Mouse (Mus musculus) urinary bladder, adult 18-20 months (tissue): ENCODE results near the gene Tmem200a.
"Not testable (repeated sequence)": the region's sequence is repeated elsewhere in the genome, so short reads cannot be mapped to it uniquely, and the experiment has no call there.

Source experiments
- DNase-seq, 2 experiments: peaks; one replicate each; pipeline ENCODE4 v3.0.0; 2022; ENCODE audit warnings: low spot score in 2 of 2, mixed read lengths in 2 of 2

The Tmem200a gene

DNA sequence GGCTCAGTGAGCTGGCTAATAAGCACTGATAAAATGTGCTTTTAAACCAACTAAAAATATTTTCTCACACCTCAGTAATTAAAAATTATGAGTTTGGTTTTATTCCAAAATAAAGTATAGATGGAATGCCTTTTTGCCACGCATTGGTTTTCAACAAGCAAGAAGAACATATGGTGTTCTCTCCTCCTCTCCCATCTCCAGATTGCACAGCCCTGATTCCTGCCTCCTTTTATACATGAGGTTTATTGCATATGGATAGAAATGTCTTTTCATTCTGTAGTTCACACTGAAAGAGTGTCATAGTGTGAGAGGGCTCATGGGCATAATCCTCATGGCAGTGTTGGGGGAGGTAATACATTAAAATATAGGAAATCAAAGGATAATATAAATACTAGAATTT is 96.2 kb downstream of the Tmem200a start:
- no peak for DNase-seq

DNA sequence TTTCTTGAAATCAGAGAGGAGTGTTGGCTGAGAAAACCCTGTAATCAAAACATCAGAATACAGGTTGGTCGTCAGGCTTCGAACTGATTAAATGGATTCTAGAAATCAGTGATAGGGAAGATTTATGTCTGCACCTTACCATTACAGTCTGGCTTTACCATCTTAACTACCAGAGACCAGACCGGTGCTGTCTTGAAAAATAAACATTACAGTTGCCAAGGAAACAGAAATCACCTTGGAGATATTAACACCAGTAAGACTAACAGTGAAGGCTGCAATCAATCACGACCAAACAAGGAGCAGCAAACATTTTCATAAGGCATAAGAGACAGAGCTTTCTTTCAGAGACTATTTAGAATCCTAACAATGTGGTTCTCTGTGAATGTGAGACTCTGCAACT is 116.0 kb downstream of the Tmem200a start:
- no peak for DNase-seq

DNA sequence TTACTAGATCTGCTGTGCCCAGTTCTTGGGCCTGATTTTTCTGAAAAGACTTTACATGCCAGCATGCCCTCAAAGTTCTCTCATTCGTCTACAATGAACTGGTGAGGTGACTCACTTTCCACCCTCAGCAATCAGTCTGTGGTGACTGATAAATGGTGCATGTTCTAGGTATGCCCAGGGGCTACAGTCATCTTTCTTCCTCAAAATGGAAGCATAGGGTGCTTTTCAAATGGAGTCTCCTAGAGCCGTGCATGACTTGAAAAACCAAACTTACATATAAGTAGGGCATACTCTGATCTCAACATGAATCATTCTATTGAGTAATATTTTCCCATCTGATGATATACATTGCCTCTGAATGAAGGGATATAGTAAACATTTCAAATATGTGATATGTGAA is 117.8 kb downstream of the Tmem200a start:
- DNase-seq: no peak

DNA sequence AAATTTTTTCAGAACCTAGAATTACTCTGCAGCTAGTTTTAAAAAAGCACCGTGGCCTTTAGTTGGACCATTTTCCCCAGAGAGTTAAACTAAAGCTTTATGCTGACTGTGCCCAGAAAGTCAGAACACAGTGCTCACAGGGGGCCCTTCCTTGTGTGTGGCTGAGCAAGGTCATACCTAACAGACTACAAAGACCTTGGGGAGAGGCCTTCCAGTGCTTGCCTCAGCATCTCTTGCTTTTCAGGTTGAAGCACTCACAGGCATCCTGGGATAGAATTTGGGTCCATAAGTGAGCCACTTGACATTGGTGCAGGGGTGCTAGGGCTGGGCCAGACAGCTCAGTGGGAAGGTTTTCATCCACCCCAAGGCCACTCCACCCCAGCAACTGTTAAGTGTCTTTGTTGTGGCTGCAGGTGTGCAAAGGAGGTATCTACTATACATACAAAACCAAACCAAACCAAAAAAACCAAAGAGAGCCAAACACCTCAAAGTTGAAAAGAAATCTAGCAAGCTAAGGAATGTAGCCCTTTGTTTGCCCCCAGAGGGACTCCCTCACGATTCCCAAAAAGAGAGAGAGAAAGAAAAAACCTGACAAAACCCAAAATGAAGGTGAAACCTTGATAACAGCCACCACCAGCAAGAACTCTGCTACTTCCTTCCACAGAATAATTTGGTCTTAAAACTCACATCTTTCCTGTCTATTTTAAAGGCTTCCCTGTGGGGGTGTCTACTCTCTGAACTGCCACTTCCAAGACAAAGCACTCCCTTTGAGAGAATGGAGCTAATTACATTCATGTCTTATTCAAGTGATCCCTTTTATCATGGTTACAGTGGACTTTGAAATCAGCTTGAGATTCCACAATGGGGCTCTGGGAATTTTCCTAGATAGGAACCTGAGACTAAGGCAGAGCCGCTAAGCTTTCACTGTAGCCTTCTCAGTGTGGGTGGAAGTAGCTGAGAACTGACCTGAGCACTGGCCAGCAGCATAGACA is 119.8 kb downstream of the Tmem200a start:
- no peak for DNase-seq

DNA sequence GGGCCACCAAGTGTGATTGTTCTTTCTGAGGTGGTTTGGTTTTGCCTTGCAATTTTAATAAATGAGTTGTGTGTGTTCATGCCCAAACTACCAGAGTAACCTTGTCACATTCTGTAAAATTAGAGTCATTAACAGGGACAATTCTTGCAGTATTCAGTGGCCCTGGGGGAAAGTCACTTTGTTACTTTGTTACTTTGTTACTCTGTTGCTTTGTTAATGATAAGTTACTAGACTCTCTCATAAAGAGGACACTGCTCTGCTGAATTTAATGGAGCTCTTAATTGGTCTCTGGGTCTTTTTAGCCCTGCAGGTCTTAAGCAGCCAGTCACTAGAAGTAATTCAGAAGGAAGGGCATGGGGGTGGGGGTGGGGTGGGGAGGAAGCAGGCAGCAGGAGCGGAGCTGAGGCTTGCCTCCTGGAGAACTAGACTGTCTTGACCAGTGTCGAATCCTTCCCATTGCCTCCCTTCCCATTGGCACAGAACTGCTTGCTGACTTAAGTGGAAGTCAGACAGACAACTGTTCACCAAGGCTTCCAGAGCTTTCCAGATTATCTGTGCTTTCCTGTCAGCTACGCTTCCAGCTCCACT is 124.1 kb downstream of the Tmem200a start:
- DNase-seq: no peak

DNA sequence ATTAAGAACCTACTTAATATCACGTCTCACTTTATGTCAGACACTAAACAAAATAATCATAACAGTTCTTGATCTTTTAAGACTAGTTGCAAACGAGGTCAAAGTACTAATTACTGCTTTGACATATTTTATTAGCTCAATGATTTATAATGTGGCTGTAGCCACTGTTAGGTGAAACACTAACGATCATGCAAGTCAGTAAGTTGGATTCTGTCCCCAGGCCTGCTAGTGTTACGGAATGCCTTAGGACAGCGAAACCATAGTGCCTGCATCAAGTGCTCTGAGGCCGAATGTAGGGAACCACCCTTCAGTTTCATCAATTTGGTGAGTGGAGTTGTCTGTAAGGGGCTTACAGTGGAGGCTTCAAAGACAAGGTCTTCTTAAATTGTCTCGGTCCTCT is 126.0 kb downstream of the Tmem200a start:
- no peak for DNase-seq

DNA sequence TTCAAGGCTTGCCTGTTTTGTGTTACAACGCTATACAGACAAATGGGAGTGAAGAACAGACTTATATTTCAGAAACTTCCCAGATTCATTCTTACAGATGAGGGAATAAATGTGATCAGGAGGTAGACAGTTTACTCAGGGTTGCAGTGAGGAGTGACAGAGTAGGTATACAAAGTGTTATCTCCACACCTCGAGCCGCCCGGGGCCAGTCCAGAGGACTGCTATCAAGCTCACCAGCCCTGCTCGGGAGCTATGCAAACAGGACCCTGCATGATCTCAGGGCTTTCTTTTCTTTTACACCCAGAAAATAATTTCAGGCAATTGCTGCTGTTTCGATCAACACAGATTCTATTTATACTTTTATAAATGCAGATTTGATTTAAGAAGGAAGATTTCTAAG is 126.7 kb downstream of the Tmem200a start:
- DNase-seq: no peak

DNA sequence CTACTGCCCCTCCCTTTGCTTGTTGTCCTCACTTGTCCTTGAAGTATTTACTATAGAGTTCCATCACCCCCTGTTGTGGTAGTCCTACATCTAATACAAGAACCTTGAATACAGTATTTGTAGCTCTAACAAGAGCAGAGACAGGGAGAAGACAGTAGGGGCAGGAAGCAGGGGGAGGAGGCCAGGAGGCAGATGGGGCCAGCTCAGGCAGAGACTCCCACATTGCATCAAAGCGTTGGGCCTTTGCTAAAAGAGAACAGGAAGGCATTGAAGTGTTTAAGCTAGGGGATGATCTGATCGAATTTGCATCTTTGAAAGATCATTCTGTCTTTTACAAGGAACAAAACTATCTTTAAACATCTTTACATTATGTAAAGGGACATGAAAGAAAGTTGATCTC is 133.0 kb downstream of the Tmem200a start:
- no peak for DNase-seq

DNA sequence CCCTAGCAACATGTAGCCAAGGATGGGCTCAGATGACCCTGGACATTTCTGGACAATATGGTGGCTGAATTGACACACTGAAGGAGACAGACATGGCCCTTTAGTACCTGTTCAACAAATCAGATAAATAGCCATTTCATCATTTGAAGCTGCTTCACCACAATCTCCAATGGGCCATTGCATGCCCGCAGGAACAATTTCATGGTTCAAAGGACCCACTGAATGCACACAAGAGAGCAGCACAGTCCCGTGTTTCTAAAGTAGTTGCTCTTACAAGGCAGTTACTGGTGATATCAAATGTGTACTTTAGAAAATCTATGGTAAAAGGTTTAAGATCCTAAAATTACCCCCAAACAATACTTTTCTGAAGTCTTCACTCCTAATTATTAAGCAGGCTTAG is 134.2 kb downstream of the Tmem200a start:
- DNase-seq: no peak

DNA sequence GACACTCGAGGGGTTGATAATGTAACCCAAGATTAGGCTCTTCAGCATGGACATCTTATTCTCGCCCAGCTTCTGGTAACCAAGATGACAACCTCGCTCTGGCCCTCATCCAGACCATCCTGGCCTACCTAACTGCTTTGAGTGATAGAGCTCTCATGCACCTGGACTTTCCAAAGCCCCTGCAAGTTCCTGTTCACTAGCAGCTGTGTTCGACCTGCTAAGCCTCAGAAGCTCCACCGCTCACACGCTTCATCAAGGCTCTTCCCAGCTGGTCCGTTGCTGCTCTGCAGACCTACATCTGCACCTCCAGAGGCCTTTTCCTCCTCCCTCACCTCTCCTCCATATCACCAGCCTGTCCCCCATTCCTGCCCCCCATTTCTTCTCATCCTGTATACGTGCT is 147.1 kb downstream of the Tmem200a start:
- no peak for DNase-seq

DNA sequence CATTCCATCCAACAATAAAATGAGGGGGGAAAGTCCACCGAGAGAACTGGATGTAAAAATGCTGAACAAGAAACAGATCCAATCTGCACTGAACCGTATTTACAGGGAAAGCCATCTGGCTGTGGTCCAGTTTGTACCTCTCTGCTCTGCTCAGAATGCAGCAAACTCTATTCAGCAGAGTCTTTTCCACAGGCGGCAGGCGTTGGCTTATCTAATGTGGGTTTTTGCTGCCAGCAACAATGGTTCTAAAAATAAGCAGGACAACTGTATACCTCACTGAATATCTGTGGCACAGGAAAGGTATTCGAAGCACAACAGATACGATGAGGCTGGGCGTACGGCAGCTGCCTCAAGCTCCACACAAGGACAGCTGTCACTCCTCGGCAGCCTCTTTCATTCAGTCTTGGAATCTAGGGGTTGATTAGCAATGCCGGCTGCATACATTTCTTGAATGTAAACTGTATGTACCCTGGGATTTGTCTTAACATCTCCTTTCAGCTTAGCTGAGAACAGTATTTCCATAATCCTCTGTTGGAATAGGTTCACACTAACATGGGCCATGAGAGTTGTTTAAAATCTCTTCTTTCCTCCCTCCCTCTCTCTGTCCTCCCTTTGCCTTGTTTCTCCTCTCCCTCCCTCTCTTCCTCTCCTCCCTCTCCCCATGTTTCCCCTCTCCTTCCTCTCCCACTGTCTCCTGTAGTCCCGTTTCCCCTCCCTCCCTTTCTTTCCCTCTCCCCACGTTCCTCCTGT is 149.3 kb downstream of the Tmem200a start:
- DNase-seq: no peak

DNA sequence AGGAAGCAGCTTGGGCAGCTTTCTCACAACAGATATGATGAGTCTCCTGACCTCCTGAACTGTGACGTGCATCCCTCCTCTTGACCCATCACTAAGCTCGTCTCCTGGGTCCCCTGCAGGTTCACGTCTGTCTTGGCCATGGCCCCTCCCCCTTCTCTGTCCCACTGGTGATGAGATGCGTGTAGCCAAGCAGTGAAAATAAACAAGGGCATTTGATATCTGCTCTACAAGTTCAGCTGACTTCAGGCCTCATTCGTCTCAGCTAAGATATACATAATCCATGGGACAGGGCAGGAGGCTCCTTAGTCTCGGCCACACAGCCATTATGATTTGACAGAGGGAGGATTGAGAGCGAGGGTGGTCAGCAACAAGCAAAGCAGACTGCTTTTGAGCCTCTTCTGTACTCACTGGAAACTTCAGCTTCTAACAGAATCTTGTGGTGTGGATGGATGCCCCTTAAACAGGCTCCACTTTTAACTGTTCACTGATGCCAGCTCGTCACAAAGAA is 149.9 kb downstream of the Tmem200a start:
- no peak for DNase-seq

DNA sequence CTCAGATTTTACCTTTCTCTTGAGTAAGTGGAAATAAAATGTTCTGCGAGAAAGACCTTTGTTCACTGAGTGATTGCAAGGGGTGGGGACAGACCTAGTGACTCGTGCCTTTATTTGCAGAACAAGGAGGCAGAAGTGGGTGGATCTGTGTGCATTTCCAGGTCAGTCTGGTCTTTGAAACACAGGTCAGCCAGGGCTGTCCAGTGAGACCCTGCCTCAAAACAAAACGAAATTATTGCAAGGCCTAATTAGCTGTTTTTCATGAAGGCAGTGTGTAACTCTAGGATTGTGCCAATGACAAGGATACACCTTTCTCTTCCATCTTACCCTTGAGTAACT is 150.4 kb downstream of the Tmem200a start:
- no peak for DNase-seq

DNA sequence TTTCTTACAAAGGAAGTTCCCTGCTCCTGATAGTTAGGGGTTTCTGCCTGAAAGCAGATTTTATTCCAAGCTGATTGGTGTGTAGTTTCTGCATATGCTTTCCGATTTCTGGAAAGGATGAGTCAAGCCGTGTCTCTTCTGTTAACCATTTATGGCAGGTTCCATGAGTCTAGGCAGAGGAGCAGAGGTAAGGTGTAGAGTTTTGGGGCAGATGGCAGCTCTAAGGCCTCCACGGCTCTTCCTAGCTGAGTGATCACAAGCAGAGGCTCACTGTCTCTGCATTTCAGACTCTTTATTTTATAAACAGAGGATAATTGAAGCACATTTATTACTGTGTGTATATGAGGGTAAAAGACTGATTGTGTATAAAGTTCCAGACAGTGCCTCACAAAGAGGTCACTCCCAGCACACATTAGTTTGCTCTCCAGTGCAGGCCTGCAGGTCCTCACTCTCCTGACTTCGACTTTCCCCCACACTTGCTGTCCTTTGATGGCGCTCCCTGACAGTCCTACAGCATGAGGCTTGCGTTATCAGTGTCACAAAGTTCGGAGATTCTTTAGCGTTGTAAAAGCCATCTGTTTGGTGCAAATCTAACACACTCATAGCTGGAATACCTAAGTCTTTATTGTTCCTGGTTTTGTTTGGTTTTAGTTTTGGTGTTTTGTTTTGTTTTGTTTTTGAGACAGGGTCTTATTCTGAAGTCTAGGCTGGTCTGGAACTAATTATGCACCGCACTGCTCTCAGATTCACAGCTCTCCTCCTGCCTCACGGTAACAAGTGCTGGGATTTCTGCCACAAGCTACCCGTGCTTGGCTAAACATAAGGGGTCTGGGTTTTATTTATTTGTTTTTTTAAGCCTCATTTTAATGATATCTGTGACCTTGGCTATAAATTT is 151.1 kb downstream of the Tmem200a start:
- DNase-seq: no peak

DNA sequence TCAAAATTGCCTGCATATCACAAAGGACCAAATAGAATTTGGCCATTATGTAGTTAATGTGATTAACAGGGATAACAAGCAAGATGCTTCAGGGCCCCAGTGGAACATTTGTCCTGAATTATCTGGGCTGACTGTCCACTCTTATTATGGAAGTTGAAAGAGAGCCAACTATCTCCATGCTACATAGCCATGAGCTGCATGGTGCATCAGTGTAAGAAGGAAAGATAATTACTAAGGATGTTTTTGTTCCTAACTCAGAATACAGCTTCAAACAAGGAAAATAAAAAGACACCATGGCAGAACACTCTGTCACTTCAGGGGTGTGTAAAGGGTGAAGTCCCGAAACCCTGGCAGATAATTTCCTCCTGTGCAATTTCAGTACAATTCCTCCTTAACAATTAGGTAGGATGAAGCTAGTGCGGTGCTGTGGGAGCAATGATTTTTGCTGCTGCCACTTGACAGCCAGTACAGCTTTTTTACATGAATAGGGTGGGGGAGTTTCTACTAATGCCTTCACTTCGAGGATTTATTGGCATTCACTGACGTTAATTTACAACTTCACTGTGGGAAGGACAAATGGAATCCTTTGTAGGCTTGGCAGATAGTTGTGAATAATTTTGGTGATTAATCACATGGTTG is 158.1 kb downstream of the Tmem200a start:
- DNase-seq: no peak

DNA sequence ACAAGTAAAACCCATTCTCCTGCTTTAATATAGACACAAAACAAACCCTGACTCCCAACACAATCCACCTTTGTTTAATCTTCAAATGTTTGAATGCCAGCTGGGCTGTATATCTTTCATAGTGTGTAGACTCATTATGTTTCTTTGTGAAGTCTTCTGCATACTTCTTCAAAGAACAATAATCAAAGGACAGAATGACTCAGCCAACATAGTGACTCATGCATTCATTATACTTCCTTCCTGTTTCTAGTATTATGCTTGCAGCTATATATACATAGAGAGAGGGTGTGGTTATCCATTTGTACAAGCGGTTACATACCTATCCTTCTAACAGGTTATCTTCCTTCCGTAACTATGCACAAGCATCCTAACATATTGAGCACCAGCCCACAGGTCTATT is 160.7 kb downstream of the Tmem200a start:
- no peak for DNase-seq

DNA sequence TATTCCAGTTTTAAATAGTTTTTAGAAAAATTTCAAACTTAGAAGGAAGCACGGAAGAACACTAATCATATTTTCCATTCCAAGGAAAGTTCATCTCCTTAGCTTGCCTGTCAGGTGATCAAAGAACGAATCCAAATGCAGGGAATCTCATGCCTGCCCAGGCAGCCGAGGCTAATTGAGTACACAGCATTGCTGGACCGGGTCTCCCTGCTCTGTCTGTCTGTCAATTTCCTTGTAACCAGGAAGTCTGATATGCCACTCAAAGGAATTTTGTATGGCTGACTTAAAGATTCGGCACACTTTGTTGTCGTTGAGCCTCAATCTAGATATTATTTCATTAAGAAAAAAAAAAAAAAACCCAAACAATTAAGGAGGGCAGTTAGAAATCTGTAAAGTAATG is 168.6 kb downstream of the Tmem200a start:
- DNase-seq: no peak

DNA sequence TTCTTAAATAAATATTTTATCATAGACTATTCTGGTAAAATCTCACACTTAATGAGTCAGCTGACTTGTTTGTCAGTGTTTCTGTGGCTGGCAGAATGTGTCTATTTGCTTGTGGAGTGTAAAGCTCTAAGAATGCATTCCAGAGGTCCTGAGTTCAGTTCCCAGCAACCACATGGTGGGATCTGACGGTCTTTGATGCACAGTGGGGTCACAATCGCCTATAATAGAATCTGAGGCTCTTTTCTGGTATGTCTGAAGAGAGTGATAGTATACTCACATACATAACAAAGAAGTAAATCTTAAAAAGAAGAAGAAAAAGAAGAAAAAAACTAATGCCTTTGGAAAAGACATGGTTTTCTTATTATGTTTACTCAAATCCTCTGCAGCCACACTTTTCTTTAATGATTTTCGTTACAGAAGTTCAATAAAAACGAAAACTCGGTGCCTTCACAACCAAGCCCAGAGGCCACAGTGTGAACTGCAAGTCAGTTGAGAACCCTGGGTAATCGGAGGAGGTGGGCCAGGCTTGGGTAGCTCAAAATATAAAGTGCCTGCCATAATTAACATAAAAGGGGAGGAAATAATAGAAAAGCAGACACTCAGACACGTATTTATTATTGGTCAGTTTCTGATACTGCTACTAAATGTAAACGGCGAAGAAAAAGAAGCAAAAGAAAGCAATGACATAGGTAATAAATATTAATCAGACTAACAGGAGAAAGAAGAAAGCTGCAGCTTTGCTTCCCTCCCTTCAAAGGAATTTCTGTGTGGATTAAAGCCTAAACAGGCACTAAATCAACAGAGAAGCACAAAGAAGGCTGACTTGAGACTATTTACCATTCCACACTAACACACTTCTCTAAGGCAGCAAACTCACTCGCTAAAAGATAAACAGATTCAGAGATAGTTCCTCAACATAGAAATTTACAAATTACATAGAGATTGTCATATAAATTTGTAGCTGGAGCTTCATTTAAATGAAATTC is 170.5 kb downstream of the Tmem200a start:
- no peak for DNase-seq

DNA sequence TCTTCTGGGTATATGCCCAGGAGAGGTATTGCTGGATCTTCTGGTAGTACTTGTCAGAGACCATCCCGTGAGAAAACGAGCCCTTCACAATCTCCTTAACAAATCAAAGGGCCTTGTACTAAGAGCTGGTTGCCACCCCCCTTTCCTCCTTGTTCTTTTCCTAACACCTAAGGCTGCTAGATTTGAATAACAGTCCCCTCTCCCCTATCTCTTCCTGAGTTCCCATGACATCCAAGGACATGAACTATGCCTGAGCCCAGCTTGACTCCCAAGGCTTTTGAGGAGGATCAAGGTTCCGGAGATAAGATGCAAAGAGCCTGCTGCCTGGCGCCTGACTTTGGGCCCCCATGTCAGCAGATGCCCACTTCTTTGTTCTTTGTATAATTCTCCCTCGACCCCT is 184.7 kb downstream of the Tmem200a start:
- not testable (repeated sequence) for DNase-seq

DNA sequence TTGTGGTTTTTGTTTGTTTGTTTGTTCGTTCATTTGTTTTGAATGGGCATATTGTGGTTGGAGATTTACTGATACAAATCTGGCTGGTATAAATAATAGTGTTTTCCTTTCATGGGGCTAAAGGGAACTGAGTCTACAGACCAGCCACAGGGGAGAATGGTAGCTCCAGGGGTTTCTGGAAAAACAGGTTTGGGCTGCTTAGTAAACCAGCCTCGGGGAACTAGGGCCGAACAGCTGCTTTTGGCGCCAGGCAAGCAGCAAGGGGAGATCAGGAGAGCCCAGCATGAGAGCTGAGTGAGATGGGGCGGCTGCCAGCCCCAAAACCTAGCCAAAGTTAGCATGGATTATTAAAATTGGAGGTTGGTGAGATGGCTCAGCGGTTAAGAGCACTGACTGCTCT is 191.6 kb downstream of the Tmem200a start:
- peak in 1 of 2 experiments; percentile 31 for DNase-seq
